Mouse (Mus musculus) kidney, adult 2 months (tissue): ENCODE data around the gene Ptcd2. TPM values are rescaled to one million over a fixed set of nuclear protein-coding genes. Genes with fewer than 3 reads are reported as not detected.

Experiments used
- DNase-seq: peaks from one replicate; pipeline ENCODE4 v3.0.0; 2021
- H3K27ac ChIP-seq: fragments of 200-500 bp; 2 replicates; pipeline ENCODE4 v1.5.1; 2012; ENCODE audit warnings: low read depth, low read length, control low read depth, inconsistent platforms; ENCODE audit not compliant: insufficient read depth
- H3K27me3 ChIP-seq: fragments of 200-500 bp; replicated peaks from 2 replicates; pipeline ENCODE4 v1.6.1; 2012; ENCODE audit warnings: mild to moderate bottlenecking, moderate library complexity, low read length, inconsistent platforms; ENCODE audit not compliant: control insufficient read depth, insufficient read depth
- H3K36me3 ChIP-seq: fragments of 200-500 bp; 2 replicates; pipeline ENCODE4 v1.6.1; 2012; ENCODE audit warnings: mild to moderate bottlenecking, moderate library complexity, low read length, inconsistent platforms; ENCODE audit not compliant: control insufficient read depth, insufficient read depth
- H3K4me1 ChIP-seq: fragments of 200-500 bp; 2 replicates; pipeline ENCODE4 v1.6.1; 2011; ENCODE audit warnings: low read length; ENCODE audit not compliant: control insufficient read depth, insufficient read depth
- H3K4me3 ChIP-seq: fragments of 200-500 bp; 2 replicates; pipeline ENCODE4 v1.5.1; 2011; ENCODE audit warnings: mild to moderate bottlenecking, low read depth, low read length, control low read depth; ENCODE audit not compliant: insufficient read depth
- CTCF ChIP-seq: fragments of 200-500 bp; conservative IDR thresholded peaks from 2 replicates; pipeline ENCODE4 v1.5.1; 2011; ENCODE audit warnings: low read depth, mild to moderate bottlenecking, control low read depth, low read length, moderate library complexity, mixed read lengths; ENCODE audit not compliant: insufficient read depth, insufficient read length
- POLR2A ChIP-seq: fragments of 200-500 bp; IDR thresholded peaks from one replicate; pipeline ENCODE4 v1.6.1; 2011; ENCODE audit warnings: low read depth, low read length, control low read depth
- WGBS: fragments of 180-500 bp; shearing (Covaris S2); methylation state at CpG from one replicate; pipeline ENCODE4 v1.1.7; 2018; 5-methylcytosine and 5-hydroxymethylcytosine counted together
- polyA plus RNA-seq: library from polyadenylated mRNA; depleted of rRNA; stranded (reverse); fragments of >200 nt; gene quantifications from 2 replicates; pipeline ENCODE4 v1.2.3, GENCODE M21; 2012

The Ptcd2 gene
- polyA plus RNA-seq, 1 experiment: 29.4 TPM

GRCm38 (mm10) chr13:99356428-99357265 is 12.1 kb upstream of the Ptcd2 start:
- Histone ChIP-seq H3K4me1 (no peaks in the 10 kb centered on the region), H3K27ac (no peak overlapping the region), H3K4me3 (no peak overlapping the region), H3K27me3 (no peaks in the 10 kb centered on the region), H3K36me3 (no peaks in the 10 kb centered on the region)
- DNase-seq: no peak
- TF ChIP-seq POLR2A (no peak), CTCF (no peak)
- 67% methylated on average over 9 of the region's 9 CpGs for WGBS

GRCm38 (mm10) chr13:99355861-99356260 is 11.4 kb upstream of the Ptcd2 start:
- no peaks in the 10 kb centered on the region for H3K4me1 ChIP-seq
- no peaks in the 10 kb centered on the region for H3K36me3 ChIP-seq
- WGBS: 75% methylated on average over 7 of the region's 7 CpGs
- no peaks in the 10 kb centered on the region for H3K27me3 ChIP-seq
- DNase-seq: no peak
- H3K4me3 ChIP-seq: no peak overlapping the region
- no peak for TF ChIP-seq CTCF
- TF ChIP-seq POLR2A: no peak
- no peak overlapping the region for H3K27ac ChIP-seq

DNA sequence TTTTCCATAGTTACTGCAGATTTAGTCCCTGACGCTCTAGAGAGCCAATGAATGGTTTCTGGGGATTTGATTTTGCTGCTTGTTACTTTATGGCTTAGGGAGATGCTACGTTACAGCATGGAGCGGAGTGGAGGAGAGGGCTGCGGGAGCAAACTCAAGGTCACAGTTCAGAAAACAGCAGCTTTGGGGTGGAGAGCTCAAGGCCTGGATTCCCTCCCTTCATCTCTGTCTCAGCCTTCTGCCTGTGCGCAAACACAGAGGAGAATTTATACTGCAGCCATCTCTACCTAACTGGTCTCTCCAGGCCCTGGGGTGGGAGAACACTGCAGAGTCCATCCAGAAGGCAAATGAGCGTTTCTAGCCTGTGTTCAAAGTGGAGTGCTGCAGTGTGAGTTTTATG is 10.6 kb upstream of the Ptcd2 start:
- Histone ChIP-seq H3K27ac (no peak overlapping the region), H3K4me3 (no peak overlapping the region), H3K27me3 (no peaks in the 10 kb centered on the region), H3K4me1 (no peaks in the 10 kb centered on the region), H3K36me3 (no peaks in the 10 kb centered on the region)
- no peak for TF ChIP-seq CTCF
- no peak for TF ChIP-seq POLR2A
- DNase-seq: no peak
- 84% methylated on average over 6 of the region's 6 CpGs for WGBS

GRCm38 (mm10) chr13:99353490-99353851 is 9.0 kb upstream of the Ptcd2 start:
- TF ChIP-seq CTCF (no peak), POLR2A (no peak)
- no peak for DNase-seq
- H3K36me3 ChIP-seq: no peaks in the 10 kb centered on the region
- no peaks in the 10 kb centered on the region for H3K27me3 ChIP-seq
- peak overlapping the region; percentile 81 for H3K27ac ChIP-seq
- 7% methylated on average over 7 of the region's 7 CpGs for WGBS
- peak overlapping the region; percentile 38 for H3K4me3 ChIP-seq
- H3K4me1 ChIP-seq: no peaks in the 10 kb centered on the region

DNA sequence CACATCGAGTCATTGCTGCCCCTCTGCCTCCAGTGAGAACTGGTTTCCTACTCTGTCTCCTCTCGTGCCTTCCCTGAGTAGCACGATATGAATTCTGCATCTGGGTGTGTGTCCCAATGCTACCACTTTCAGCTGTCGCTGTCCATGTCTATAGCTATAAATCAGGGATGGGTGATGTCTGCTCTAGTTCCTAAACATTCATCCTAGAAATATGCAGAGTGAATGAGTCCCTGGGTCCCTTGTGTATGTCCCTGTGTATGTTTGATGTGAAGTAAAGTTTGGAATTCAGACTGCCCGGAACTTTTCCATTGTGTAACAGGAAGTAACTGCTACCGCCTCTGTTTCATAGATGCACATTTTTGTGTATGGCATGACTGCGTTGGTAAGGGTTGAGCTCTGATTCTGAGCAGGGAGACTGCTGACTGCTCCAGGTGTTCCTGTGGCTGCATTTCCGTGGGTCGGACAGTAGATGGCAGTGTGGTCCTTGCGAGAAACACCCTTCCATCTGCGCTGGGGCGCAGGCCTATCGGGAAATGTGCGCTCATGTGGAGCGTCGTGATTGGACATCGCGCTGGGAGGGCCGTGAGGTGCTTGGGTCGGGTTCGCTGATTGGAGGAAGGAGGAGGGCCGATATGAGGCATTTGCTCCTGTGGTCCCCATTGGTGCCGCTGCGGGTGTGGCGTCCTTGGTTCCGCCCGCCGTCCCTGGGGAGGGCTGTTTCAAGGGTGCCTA is 8.4 kb upstream of the Ptcd2 start:
- Histone ChIP-seq H3K27me3 (no peaks in the 10 kb centered on the region), H3K4me3 (peak overlapping the region; percentile 38), H3K36me3 (no peaks in the 10 kb centered on the region), H3K27ac (peak overlapping the region; percentile 81), H3K4me1 (no peaks in the 10 kb centered on the region)
- DNase-seq: peak; percentile 98
- TF ChIP-seq CTCF (peak; percentile 99), POLR2A (no peak)
- WGBS: 11% methylated on average over 28 of the region's 28 CpGs

DNA sequence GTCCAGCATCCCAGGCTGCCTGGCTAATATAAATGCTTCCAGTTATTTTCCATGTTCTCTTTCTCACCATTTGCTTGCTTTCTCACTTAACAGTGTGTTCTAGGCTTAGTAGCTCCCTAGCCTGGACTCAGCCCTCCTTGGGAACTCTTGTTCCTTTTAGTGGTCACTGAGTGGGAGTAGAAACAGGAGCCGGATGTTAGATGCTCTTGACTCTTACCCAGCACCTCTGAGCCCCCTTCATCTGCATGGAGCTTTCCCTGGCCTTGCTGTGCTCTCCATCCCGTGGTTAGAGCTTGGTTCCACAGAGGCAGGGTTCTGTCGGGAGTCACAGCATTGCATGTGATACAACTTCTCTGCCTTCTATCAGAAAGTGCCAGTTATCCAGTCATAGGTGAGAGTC is 7.1 kb upstream of the Ptcd2 start:
- TF ChIP-seq CTCF (no peak), POLR2A (no peak)
- DNase-seq: no peak
- H3K27me3 ChIP-seq: no peaks in the 10 kb centered on the region
- H3K36me3 ChIP-seq: no peaks in the 10 kb centered on the region
- H3K27ac ChIP-seq: no peak overlapping the region
- no peaks in the 10 kb centered on the region for H3K4me1 ChIP-seq
- WGBS: 74% methylated on average over 3 of the region's 3 CpGs
- no peak overlapping the region for H3K4me3 ChIP-seq

- Histone ChIP-seq H3K27ac (no peak overlapping the region), H3K27me3 (no peaks in the 10 kb centered on the region), H3K4me3 (no peak overlapping the region), H3K4me1 (no peaks in the 10 kb centered on the region), H3K36me3 (no peaks in the 10 kb centered on the region)
- TF ChIP-seq POLR2A: no peak
- no peak for TF ChIP-seq CTCF
- DNase-seq: no peak
- WGBS: 48% methylated on average over 8 of the region's 8 CpGs
Observed at GRCm38 (mm10) chr13:99351186-99351585, 6.7 kb upstream of the Ptcd2 start.
